Mouse (Mus musculus): ENCODE measurements at regions not wholly inside any gene's neighbourhood (a gene's known extent, or its start where the extent isn't known, plus 50 kb on each side); places are given as distances from the start of the nearest gene placed in this dataset.

- peak; percentile 30 for DNase-seq
Observed at GRCm38 (mm10) chr13:100988671-100989531, 155.7 kb upstream of the Slc30a5 start.

DNA sequence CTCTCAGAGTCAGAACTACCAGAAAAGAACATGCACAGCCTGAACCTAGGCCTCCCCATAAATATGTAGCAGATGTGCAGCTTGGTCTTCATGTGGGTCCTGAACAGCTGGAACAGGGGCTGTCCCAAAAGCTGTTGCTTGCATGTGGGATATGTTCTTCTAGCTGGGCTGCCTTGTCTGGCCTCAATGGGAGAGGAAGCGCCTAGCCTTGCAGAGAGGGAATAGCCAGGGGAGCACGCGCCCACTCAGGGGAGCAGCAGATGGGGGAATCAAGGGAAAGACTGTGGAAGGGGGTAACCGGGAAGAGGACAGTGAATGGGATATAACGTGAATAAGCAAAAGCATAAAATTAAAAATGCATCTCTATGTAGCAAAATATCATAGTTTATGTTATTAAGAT is 154.9 kb upstream of the Slc30a5 start:
- DNase-seq: no peak

DNA sequence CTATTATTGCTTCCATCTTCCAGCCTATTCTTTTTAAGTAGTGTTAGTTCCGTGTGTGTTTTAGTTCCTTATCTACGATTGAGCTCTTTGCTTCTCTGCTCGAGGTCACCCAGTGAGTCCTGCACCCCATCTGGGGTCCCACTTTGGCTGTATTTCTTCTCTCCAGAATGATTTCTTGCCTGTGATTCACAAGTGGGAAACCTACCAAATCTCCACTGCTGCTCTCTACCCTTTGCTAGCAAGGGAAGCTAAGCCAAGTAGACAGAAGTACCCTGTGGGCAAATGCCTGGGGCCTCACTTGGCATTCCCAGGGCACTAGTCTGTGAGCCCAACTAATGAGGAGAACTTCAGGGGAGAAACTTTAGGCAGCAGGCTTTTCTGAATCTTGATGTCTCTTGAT is 142.5 kb upstream of the Slc30a5 start:
- DNase-seq: no peak

GRCm38 (mm10) chr13:100971080-100972017 is 138.1 kb upstream of the Slc30a5 start:
- DNase-seq: no peak

DNA sequence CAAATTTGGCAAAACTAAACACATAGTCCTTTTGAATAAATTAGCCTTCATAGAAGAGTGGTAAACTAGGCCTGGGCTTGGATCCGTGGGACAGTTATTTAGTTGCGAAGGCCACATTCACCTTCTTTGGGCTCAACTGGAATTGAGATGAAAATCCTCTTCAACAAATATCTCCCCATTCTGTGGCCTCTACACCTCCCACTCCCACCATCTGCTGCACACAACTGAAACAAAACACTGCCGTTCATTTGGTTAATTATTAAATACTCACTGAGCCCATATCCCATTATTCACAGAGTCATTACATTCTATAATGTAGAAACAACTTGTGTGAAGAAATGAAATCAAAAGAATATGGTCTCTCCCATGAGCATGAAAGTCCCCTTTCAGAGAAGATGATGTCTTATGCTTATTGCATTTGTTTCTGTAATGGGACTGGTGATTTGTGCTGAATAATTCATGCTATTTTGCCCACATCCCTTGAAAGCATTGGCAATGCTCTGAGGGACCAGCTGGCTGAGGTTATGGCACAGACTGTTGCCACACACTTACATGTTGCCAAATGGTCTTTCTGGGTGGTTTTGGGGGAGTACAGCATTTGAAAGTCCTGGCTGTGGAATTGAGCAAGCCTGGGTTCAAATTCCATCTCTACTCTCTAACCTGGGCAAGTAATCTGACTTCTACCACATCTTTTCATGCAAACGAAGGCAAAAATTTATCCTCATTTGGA is 129.7 kb upstream of the Slc30a5 start:
- no peak for DNase-seq

DNA sequence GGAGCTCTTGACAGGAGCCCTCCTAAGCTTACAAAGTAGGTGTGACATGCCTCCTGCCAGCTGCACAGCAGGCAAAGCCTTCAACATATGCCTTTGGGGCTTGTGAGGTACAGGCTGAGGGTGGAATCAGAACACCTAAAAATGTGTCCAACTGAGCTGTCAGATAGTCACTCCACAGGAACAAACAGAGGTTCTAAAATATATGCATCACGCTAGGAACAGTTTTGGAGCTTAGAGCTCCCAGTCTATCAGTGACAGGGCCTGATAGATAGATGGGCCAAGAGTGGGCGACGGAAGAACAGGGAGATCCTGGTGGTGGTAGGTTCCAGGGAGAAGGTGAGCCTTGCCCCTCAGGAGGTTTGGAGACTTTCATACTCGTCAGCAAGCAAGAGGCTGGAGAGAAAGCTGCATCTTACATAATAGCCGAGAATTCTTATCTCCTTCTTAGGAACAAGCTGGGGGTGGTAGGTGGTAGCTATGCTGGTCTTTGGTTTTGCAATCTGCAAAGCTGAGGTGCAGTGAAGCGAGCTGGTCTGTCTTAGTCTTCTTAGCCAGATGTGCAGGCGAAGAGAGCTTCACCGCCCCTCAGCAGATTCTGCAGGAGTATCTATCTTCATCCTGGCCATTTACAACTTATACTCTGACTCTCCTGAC is 121.5 kb upstream of the Slc30a5 start:
- DNase-seq: no peak

- DNase-seq: no peak
Observed at GRCm38 (mm10) chr13:100954106-100954505, 120.9 kb upstream of the Slc30a5 start.

GRCm38 (mm10) chr13:100951185-100951508 is 117.9 kb upstream of the Slc30a5 start:
- DNase-seq: no peak

DNA sequence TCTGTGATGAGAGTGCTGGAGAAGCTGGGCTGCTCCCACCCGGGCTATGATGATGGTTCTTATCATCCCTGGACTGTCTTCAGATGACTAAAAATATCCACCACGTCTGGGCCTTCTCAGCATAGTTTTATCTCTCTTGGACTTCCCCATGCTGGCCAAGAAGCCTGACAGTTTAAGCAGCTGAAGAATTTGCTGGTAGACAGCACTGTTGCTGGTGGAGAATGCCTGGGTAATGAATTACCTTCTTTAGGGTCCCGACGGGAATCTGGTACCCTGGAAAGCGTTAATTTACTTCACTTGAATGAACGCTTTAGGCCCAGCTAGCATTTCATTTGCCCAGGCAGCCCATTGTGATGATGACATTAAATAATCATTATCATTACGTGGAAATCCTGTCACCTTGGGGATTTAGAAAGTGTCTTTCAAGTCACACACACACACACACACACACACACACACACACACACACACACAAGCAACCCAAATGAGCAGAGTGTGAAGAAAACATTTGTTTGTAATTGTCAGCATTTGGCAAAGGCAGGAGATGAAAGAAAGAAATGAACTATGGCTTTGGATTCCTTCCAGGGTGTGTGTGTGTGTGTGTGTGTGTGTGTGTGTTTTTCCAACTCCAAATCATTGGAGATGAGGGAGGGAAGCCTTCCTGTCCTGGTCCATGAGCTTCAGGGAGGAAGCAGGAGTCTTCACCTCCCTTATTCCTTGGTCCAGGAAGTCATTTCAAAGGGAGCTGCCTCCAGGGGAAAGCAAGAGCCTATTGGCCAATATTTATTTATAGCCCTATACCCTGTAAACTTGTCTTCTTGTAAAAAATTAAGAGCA is 117.3 kb upstream of the Slc30a5 start:
- no peak for DNase-seq

GRCm38 (mm10) chr13:100943206-100943848 is 110.1 kb upstream of the Slc30a5 start:
- DNase-seq: peak; percentile 41

DNA sequence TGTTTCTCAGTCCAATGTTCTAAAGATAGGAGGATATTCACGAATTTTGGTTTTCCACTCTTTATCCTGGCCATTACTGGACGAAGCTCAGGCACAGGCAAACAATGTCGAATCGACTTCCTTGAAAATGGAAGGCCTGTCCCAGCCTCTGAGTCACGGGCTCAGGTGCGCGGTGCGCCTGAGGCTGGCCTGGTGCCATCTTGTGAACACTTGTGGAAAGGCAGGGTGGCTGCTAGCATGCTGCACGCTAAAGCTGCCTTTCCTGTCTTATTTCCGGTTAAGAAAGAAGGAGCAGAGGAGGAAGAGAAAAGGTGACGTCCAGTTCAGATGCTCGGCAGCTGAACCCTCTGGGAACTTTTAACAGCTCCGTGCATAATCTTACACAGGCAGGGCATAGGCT is 107.6 kb upstream of the Slc30a5 start:
- DNase-seq: no peak

DNA sequence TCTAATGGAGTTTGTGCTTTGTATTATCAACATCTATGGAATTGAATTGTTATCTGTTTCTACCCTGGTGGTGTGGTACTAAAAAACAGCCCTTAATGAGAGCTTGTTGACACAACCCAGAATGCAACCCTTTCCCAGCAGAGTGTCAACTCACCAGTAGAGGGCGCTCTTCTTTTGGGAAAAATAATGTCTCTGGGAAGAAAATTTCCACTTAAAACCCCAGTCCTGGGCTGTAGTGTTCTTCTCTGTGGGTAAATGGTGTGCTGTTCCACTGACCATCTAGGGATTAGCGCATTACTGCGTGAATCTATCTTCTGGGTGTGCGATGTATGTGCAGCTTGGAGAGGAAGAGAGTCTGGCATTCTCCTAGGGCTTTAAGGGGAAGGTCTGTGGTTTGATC is 106.5 kb upstream of the Slc30a5 start:
- DNase-seq: peak; percentile 83

- DNase-seq: no peak
Observed at GRCm38 (mm10) chr13:100933265-100933664, 100.0 kb upstream of the Slc30a5 start.

GRCm38 (mm10) chr13:100899566-100899965 is 66.3 kb upstream of the Slc30a5 start:
- no peak for DNase-seq

GRCm38 (mm10) chr13:100893871-100894270 is 60.6 kb upstream of the Slc30a5 start:
- DNase-seq: no peak

DNA sequence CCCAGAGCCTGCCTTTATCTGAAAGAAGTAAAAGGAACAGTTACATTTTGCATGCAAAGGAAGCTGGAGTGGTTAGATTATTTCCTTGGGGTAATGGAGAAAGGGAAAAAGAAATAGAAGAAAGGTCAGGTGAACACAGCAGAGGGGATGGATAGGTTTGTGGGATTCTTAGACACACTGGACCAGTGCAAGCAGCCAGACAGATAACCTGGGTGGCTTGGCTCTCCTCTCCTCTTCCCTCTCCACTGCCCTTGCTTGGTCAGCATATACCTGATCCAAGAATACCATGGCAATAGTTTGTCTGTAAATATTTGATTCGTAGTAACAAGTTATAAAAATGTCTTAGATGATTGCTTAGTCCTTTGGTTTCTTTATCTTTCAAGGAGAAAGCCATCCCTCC is 59.9 kb upstream of the Slc30a5 start:
- DNase-seq: no peak

- DNase-seq: no peak
Observed at GRCm38 (mm10) chr13:100892647-100893071, 59.4 kb upstream of the Slc30a5 start.

GRCm38 (mm10) chr13:100892204-100892603 is 59.0 kb upstream of the Slc30a5 start:
- DNase-seq: peak; percentile 82

GRCm38 (mm10) chr13:100890457-100890856 is 57.2 kb upstream of the Slc30a5 start:
- DNase-seq: no peak

DNA sequence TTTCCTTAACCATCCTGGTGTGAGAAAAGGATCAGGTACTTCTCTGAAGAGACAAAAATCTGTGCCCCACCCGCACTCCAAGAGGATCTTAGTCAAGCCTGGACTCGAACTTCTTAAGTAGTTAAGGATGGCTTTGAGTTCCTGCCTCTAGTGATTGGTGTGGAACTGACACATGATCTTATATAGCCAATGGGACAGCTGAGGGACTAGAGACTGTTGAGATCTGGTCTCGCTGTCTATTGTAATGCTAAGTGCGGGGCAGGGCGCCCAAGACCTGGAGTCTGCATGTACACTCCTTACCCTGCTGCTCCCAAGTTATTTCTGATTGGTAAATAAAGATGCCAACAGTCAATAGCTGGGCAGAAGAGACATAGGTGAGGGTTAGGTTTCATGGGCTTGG is 55.3 kb upstream of the Slc30a5 start:
- no peak for DNase-seq

DNA sequence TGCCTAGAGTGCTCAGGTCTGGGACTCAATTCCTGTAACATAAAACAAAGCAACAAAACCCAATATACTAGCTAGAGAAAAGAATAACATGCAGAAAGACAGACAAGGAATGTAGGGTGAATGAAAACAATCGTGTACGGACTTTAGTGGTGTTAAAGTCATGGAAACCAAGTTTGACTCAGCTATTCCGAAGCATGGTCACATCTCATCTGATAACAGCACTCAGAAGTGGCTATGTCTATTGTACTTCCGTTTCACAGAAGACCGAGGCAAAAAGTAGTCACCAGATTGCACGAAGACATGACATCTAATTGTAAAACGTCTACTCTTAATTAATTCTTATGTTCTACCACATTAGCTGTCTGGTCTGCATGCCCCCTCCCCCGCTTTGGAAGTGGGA is 50.5 kb upstream of the Slc30a5 start:
- DNase-seq: no peak

All from embryo, embryonic 11 days (tissue).